Mouse (Mus musculus) stomach, postnatal 0 days (tissue): ENCODE measurements around the gene Slco3a1. TPM values are rescaled to one million over a fixed set of nuclear protein-coding genes. Genes with fewer than 3 reads are reported as not detected.

Experiments used
- ATAC-seq: fragments of 200-750 bp; cut with Nextera tagmentation; 2 replicates; pipeline ENCODE4 v1.8.0; 2017; ENCODE audit not compliant: low FRiP score, low TSS enrichment
- DNase-seq: peaks from one replicate; pipeline ENCODE4 v3.0.0-alpha.2; 2016; ENCODE audit warnings: low spot score
- H3K27ac ChIP-seq: fragments of 300-500 bp; sonication (generic); replicated peaks from 2 replicates; pipeline ENCODE4 v1.5.1; 2014; ENCODE audit warnings: mild to moderate bottlenecking, control low read depth
- H3K27me3 ChIP-seq: fragments of 300-500 bp; sonication (generic); 2 replicates; pipeline ENCODE4 v1.6.1; 2014; ENCODE audit warnings: low read length; ENCODE audit not compliant: control insufficient read depth, insufficient read depth
- H3K36me3 ChIP-seq: fragments of 300-500 bp; sonication (generic); 2 replicates; pipeline ENCODE4 v1.6.1; 2014; ENCODE audit warnings: low read length, mixed read lengths; ENCODE audit not compliant: control insufficient read depth, insufficient read depth
- H3K4me1 ChIP-seq: fragments of 300-500 bp; sonication (generic); replicated peaks from 2 replicates; pipeline ENCODE4 v1.6.1; 2014; ENCODE audit warnings: antibody characterized with exemption; ENCODE audit not compliant: control insufficient read depth, insufficient read depth
- H3K4me2 ChIP-seq: fragments of 300-500 bp; sonication (generic); replicated peaks from 2 replicates; pipeline ENCODE4 v1.6.1; 2014; ENCODE audit warnings: low read depth, mild to moderate bottlenecking, control low read depth, moderate library complexity
- H3K4me3 ChIP-seq: fragments of 300-500 bp; sonication (generic); 2 replicates; pipeline ENCODE4 v1.5.1; 2014; ENCODE audit warnings: low read depth, low read length, control low read depth
- H3K9ac ChIP-seq: fragments of 300-500 bp; sonication (generic); 2 replicates; pipeline ENCODE4 v1.6.1; 2014; ENCODE audit warnings: mild to moderate bottlenecking, low read length, control low read depth, mixed read lengths
- H3K9me3 ChIP-seq: fragments of 300-500 bp; sonication (generic); 2 replicates; pipeline ENCODE4 v1.6.1; 2016; ENCODE audit warnings: low read length; ENCODE audit not compliant: control insufficient read depth
- CTCF ChIP-seq: IDR thresholded peaks from 2 replicates; pipeline ENCODE4 v1.5.1; 2016; ENCODE audit warnings: antibody characterized with exemption, low read depth, mild to moderate bottlenecking, moderate library complexity
- EP300 ChIP-seq: optimal IDR thresholded peaks from 2 replicates; pipeline ENCODE3; 2016; ENCODE audit warnings: antibody characterized with exemption
- WGBS: fragments of 180-500 bp; shearing (Covaris S2); extraction: QIAGEN DNeasy Blood & Tissue Kit; methylation state at CpG from one replicate; pipeline ENCODE4 v1.1.7; 2014; 5-methylcytosine and 5-hydroxymethylcytosine counted together
- polyA plus RNA-seq: library from polyadenylated mRNA; unstranded; fragments of >200 nt; fragmentation: Nextera tagmentation; extraction: Ambion mirVana; gene quantifications from 2 replicates; pipeline ENCODE4 v1.2.1, GENCODE M21; 2015

The Slco3a1 gene
- polyA plus RNA-seq, 1 experiment from 2014 or later, result 9.1 TPM

- Histone ChIP-seq H3K27me3 (no peaks in the 10 kb centered on the region), H3K4me2 (no peak overlapping the region), H3K4me3 (no peak overlapping the region), H3K27ac (no peak overlapping the region), H3K9me3 (no peaks in the 10 kb centered on the region), H3K36me3 (no peaks in the 10 kb centered on the region), H3K9ac (no peak overlapping the region), H3K4me1 (no peaks in the 10 kb centered on the region)
- TF ChIP-seq EP300 (no peak), CTCF (no peak)
- ATAC-seq (no peak), DNase-seq (no peak)
- WGBS, result 70% methylated on average over 6 of the region's 6 CpGs
These were observed 216.7 kb downstream of the Slco3a1 start for GRCm38 (mm10) chr7:74337677-74338420.

GRCm38 (mm10) chr7:74332323-74332722 lies 222.3 kb downstream of the Slco3a1 start:
- 94% methylated on average over 3 of the region's 3 CpGs for WGBS
- Histone ChIP-seq H3K9ac (no peak overlapping the region), H3K36me3 (no peaks in the 10 kb centered on the region), H3K4me1 (no peaks in the 10 kb centered on the region), H3K4me3 (no peak overlapping the region), H3K4me2 (no peak overlapping the region), H3K27me3 (no peaks in the 10 kb centered on the region), H3K9me3 (no peaks in the 10 kb centered on the region), H3K27ac (no peak overlapping the region)
- ATAC-seq (no peak), DNase-seq (no peak)
- no peak for TF ChIP-seq CTCF
- TF ChIP-seq EP300, result no peak

GRCm38 (mm10) chr7:74330858-74331726 lies 223.5 kb downstream of the Slco3a1 start:
- no peak overlapping the region for H3K9ac ChIP-seq
- 44% methylated on average over 7 of the region's 7 CpGs for WGBS
- H3K4me3 ChIP-seq, result no peak overlapping the region
- no peaks in the 10 kb centered on the region for H3K27me3 ChIP-seq
- ATAC-seq, result no peak
- no peaks in the 10 kb centered on the region for H3K9me3 ChIP-seq
- H3K36me3 ChIP-seq, result no peaks in the 10 kb centered on the region
- H3K4me1 ChIP-seq, result no peaks in the 10 kb centered on the region
- H3K4me2 ChIP-seq, result no peak overlapping the region
- TF ChIP-seq CTCF (no peak), EP300 (no peak)
- DNase-seq, result no peak
- no peak overlapping the region for H3K27ac ChIP-seq

GRCm38 (mm10) chr7:74330117-74330857 lies 224.3 kb downstream of the Slco3a1 start:
- Histone ChIP-seq H3K36me3 (no peaks in the 10 kb centered on the region), H3K27ac (no peak overlapping the region), H3K27me3 (no peaks in the 10 kb centered on the region), H3K4me1 (no peaks in the 10 kb centered on the region), H3K9ac (no peak overlapping the region), H3K4me2 (no peak overlapping the region), H3K4me3 (no peak overlapping the region), H3K9me3 (no peaks in the 10 kb centered on the region)
- DNase-seq, result no peak
- TF ChIP-seq EP300 (no peak), CTCF (no peak)
- no peak for ATAC-seq
- WGBS, result 62% methylated on average over 7 of the region's 7 CpGs

GRCm38 (mm10) chr7:74329004-74329403 lies 225.6 kb downstream of the Slco3a1 start:
- 79% methylated on average over 1 of the region's 1 CpGs for WGBS
- no peak for ATAC-seq
- Histone ChIP-seq H3K4me3 (no peak overlapping the region), H3K4me1 (no peaks in the 10 kb centered on the region), H3K27ac (no peak overlapping the region), H3K36me3 (no peaks in the 10 kb centered on the region), H3K9me3 (no peaks in the 10 kb centered on the region), H3K4me2 (no peak overlapping the region), H3K9ac (no peak overlapping the region), H3K27me3 (no peaks in the 10 kb centered on the region)
- DNase-seq, result no peak
- TF ChIP-seq CTCF (no peak), EP300 (no peak)
